Mouse (Mus musculus): ENCODE results near the gene Vps37c.

Gene Vps37c

DNA sequence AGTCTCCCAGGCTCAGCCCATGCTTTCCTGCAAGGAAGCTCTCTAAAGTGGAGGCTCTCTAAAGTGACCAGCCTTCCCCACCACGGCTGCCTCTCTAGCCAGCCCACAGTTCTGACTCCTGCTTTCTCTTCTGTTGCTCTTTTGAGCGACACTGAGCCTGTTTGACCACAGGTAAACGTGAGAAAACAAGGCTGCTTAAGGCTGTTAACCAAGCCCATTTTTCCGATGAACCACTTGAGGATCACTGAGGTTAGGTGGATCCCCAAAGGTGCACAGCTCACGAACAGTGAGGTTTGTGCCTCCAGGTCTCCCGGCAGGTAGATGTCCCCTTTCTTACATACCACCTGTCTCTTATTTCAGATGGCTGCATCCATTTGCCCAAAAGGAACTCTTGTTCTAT is 53.6 kb downstream of the Vps37c start:
- no peak for DNase-seq (ENCODE audit: low spot score)

- DNase-seq (ENCODE audit: low spot score), result no peak
Observed at GRCm38 (mm10) chr19:10742565-10742964, 54.0 kb downstream of the Vps37c start.

DNA sequence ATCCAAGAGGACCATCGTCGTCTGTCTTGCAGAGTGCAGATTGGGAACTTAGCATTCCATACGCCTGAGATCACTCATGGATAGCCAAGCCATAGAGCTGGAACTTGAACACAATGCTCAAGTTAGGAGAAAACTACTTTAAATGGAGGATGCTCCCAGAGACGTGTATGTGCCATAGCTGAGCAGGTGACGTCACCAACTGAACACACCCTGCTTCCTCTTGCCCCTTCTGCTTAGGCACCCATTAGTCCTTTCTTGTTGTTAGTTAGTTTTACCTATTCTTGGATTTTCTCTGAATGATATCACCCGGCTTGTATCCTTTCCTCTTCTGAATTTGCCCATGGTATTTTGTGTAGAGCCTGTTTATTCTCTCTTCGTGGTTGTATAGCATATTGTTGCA is 58.6 kb downstream of the Vps37c start:
- no peak for DNase-seq (ENCODE audit: low spot score)

- DNase-seq (ENCODE audit: low spot score), result peak; percentile 29
Observed at GRCm38 (mm10) chr19:10747718-10748117, 59.2 kb downstream of the Vps37c start.

GRCm38 (mm10) chr19:10748401-10749102 is 60.0 kb downstream of the Vps37c start:
- DNase-seq (ENCODE audit: low spot score), result no peak

DNA sequence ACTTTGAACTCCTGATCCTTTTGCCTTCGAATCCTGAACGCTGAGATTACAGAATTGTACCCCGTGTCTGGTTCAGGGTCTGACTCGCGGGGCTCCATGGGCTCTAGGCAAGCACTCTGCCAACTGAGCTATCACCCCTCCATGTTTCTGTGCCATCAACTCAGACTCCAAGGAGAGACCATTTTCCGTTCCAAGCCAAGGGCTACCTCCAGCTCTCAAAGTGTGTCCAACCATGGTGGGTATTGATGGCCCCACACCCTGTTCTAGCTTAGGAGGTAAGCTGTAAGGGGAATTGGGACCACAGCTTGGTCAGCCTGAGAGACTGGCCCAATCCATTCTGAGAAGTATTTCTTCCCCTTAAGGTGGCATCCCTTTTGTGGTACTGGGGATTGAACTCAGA is 60.8 kb downstream of the Vps37c start:
- no peak for DNase-seq (ENCODE audit: low spot score)

DNA sequence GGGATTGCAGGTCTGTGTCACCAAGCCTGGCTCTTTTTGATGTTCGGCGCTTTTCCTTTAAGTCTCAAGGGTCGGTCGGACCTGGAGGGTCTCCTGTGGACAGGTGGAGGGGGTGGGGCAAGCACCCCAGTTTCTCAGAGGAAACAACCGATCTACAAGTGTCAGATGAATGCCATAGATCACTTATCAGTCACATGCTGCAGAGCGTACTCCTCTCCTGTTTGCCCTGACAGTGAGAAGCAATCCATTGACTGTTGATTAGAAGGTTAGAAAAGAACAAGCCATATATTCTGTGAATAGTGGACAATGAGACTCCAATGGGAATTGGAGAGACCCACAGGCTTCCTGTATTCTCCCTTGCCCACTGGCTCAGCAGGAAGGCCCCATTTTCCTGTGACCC is 61.6 kb downstream of the Vps37c start:
- DNase-seq (ENCODE audit: low spot score), result no peak

DNA sequence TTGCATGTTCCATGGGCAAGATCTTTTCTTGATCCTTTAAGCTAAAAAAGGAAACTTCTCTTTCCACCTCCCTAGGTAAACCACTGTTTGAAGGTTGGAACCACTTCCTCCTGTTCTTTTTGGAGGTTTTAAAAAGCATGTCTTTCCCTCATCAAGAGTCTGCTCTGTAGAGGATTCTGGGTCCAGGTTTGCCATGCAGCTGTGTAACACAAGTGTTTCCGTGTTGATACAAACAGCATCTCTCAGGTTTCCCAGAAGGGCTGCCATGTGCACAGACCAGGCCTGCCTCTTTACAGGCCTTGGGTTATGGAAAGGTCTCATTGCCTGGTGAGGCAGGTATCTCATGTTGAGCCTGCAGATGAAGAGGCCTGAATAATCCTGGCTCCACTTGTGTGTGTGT is 63.1 kb downstream of the Vps37c start:
- DNase-seq (ENCODE audit: low spot score), result no peak

GRCm38 (mm10) chr19:10752106-10752505 is 63.6 kb downstream of the Vps37c start:
- DNase-seq (ENCODE audit: low spot score), result no peak

- no peak for DNase-seq (ENCODE audit: low spot score)
Observed at GRCm38 (mm10) chr19:10752646-10753045, 64.1 kb downstream of the Vps37c start.

- DNase-seq (ENCODE audit: low spot score), result no peak
Observed at GRCm38 (mm10) chr19:10757125-10757524, 68.6 kb downstream of the Vps37c start.

GRCm38 (mm10) chr19:10757526-10757925 is 69.0 kb downstream of the Vps37c start:
- DNase-seq (ENCODE audit: low spot score), result no peak

DNA sequence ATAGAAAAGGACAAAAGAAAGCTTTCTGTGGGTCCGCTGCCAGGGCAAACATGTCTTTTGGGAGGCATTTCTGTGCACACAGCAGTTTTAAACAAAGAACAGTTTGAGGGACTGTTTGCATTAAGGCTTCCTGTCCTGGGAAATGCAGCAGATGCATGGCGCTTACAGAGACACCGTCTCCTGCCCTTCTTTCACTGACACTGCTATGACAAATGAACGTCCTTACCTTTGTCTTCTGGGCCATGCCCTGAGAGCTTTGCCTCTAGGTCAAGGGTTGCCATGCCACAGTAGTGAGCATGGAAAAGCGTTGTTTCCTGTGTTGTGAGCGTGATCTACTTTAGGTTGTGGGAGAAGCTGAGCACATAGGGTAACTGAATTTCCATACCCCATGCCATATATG is 70.2 kb downstream of the Vps37c start:
- no peak for DNase-seq (ENCODE audit: low spot score)

DNA sequence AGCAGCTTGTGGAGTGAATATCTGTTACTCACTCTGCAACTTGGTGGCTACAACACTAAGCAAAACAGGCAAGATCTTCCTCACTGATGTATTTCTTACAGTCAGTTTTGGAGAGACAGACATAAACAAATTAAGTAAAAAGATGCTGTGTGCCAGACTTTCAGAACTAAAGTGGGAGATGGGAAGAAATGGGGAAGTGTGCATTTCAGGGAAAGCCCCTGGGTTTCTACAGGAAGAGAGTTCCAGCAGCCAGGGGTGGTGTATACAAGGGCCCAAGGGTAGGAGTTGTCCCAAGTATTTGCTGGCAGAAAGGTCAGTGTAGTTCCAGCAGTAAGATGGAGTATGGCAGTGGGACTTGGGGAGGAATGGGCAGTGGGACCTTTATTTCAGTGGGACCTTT is 71.0 kb downstream of the Vps37c start:
- no peak for DNase-seq (ENCODE audit: low spot score)

GRCm38 (mm10) chr19:10759983-10760831 is 71.7 kb downstream of the Vps37c start:
- no peak for DNase-seq (ENCODE audit: low spot score)

DNA sequence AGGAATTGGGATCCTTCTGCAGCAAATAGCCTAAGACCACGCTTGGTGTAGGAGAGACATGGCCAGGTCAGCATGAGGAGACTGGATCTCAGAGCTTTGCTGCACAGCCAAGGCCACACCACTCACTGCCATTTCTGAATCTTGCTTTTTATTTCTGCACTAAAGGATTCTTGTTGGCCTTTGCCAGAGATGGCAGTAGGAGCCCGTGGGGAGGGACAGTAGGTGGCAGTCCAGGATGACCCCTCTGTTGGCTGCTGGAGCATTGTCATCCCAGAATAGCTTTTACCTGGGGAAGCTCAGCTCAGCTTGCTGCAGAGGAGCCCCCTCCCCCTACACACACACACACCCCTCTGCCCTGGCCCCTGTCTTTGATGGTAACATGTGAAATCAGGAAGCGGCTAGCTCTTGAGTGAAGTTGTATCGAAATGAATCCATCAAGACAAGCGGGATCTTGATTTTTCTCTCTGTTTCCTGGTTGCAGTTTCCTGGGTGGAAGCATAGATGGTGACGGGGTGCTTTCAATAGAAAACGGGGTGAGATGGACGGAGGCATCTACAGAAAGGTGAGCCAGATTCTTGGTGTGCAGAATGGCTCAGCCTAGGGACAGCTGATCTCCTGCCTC is 73.4 kb downstream of the Vps37c start:
- DNase-seq (ENCODE audit: low spot score), result no peak

- no peak for DNase-seq (ENCODE audit: low spot score)
Observed at GRCm38 (mm10) chr19:10762468-10762867, 73.9 kb downstream of the Vps37c start.

- no peak for DNase-seq (ENCODE audit: low spot score)
Observed at GRCm38 (mm10) chr19:10763381-10764031, 75.0 kb downstream of the Vps37c start.
